Mouse (Mus musculus): ENCODE data around the gene Rara.

- TF ChIP-seq POLR2A (IDR thresholded peaks at IDR 0.05; ENCODE audit: insufficient read depth, low read depth, low read length) (no peak), CTCF (IDR thresholded peaks at IDR 0.05) (no peak), EP300 (IDR thresholded peaks at IDR 0.05; ENCODE audit: insufficient read depth, low read depth, low read length) (no peak)
These were observed 6.7 kb downstream of the Rara start for GRCm38 (mm10) chr11:98934367-98934766.

Measured in heart, adult 2 months (tissue).